25 mouse cellular contexts compared by ENCODE assay signal in the genomic region with DNA sequence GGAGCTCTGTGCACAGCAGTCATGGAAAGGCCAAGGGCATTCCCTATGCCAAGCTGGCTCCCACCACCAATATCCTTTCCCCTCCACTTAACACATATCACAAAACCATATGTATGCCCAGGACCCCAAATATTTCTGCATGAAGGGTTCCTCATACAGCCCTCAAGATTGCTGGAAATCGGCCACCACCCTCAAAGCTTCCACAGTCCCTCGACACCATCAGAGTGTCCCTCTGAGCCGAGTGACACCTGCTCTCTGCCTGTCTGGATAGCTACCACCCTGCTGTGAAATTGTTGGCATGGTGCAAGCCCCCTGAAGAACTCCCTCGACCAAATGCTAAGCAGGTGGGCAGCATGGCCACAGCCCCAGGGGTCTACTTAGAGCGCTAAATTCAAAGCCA.
"Had no signal": no experiment of that assay in that cellular context is flagged by ENCODE, and none has a peak within 500 bp of the region (broad histone marks: within the 10 kb centered on the region; RNA-seq: fewer than 3 reads in every experiment).

No protein-coding gene starts in this region.

- H3K4me2 ChIP-seq: kidney, embryonic 15.5 days; limb, embryonic 13.5 days; liver, embryonic 12.5 days; liver, embryonic 15.5 days; lung, embryonic 15.5 days; midbrain, embryonic 13.5 days; neural tube, embryonic 12.5 days; neural tube, embryonic 15.5 days had no signal

- DNase-seq: kidney, postnatal 10 days; kidney, postnatal 36 days; layer of hippocampus, postnatal 36 days; liver; lung, adult 18-20 months; lung, postnatal 10 days; lung, postnatal 36 days; right cerebral cortex, adult 18-20 months; right cerebral cortex, postnatal 14 days; right cerebral cortex, postnatal 4 days; thymus, adult 2 months; thymus, postnatal 14 days; thymus, postnatal 4 days had no signal

- H3K9ac ChIP-seq: kidney, embryonic 15.5 days; limb, embryonic 13.5 days; liver, embryonic 12.5 days; liver, embryonic 15.5 days; lung, embryonic 15.5 days; midbrain, embryonic 13.5 days; neural tube, embryonic 12.5 days; neural tube, embryonic 15.5 days had no signal

- H3K27me3 ChIP-seq: kidney, embryonic 15.5 days; limb, embryonic 13.5 days; liver, embryonic 15.5 days; lung, embryonic 15.5 days; midbrain, embryonic 13.5 days; neural tube, embryonic 12.5 days; neural tube, embryonic 15.5 days had no signal

- H3K27ac ChIP-seq: kidney, embryonic 15.5 days; limb, embryonic 10.5 days; limb, embryonic 13.5 days; liver, embryonic 12.5 days; liver, embryonic 15.5 days; lung, embryonic 15.5 days; midbrain, embryonic 10.5 days; midbrain, embryonic 13.5 days; neural tube, embryonic 12.5 days; neural tube, embryonic 15.5 days; stomach, postnatal 0 days had no signal

- ATAC-seq: liver, embryonic 12.5 days; midbrain, embryonic 13.5 days had no signal

- H3K36me3 ChIP-seq: kidney, embryonic 15.5 days; limb, embryonic 10.5 days; limb, embryonic 13.5 days; liver, embryonic 12.5 days; liver, embryonic 15.5 days; lung, embryonic 15.5 days; midbrain, embryonic 10.5 days; midbrain, embryonic 13.5 days; neural tube, embryonic 12.5 days; neural tube, embryonic 15.5 days had no signal

- H3K4me1 ChIP-seq: liver, embryonic 12.5 days; liver, embryonic 15.5 days; megakaryocyte, embryonic 14.5 days had no signal

- H3K9me3 ChIP-seq: kidney, embryonic 15.5 days; limb, embryonic 10.5 days; limb, embryonic 13.5 days; liver, embryonic 12.5 days; liver, embryonic 15.5 days; lung, embryonic 15.5 days; megakaryocyte, embryonic 14.5 days; midbrain, embryonic 10.5 days; midbrain, embryonic 13.5 days; neural tube, embryonic 12.5 days; neural tube, embryonic 15.5 days had no signal

- H3K4me3 ChIP-seq: kidney, embryonic 15.5 days; limb, embryonic 10.5 days; limb, embryonic 13.5 days; liver, embryonic 12.5 days; liver, embryonic 15.5 days; lung, embryonic 15.5 days; megakaryocyte, embryonic 14.5 days; midbrain, embryonic 10.5 days; midbrain, embryonic 13.5 days; neural tube, embryonic 12.5 days; neural tube, embryonic 15.5 days had no signal
